Mouse (Mus musculus) midbrain, embryonic 11.5 days (tissue): ENCODE measurements around the gene Cox11. TPM values are rescaled to one million over a fixed set of nuclear protein-coding genes. Genes with fewer than 3 reads are reported as not detected.

Experiments
- ATAC-seq: fragments of 200-750 bp; cut with Nextera tagmentation; 2 replicates; pipeline ENCODE4 v1.8.0; 2017; ENCODE audit warnings: moderate TSS enrichment, moderate library complexity; ENCODE audit not compliant: low FRiP score
- DNase-seq: peaks from one replicate; pipeline ENCODE4 v3.0.0; 2015; ENCODE audit warnings: low spot score; ENCODE audit errors: missing footprints
- H3K27ac ChIP-seq: fragments of 300-500 bp; sonication (generic); 2 replicates; pipeline ENCODE4 v1.5.1; 2014; ENCODE audit warnings: low read depth, low read length
- H3K27me3 ChIP-seq: fragments of 300-500 bp; sonication (generic); 2 replicates; pipeline ENCODE4 v1.6.1; 2014; ENCODE audit warnings: mild to moderate bottlenecking, low read length, moderate library complexity, mixed read lengths; ENCODE audit not compliant: control insufficient read depth, insufficient read depth
- H3K36me3 ChIP-seq: fragments of 300-500 bp; sonication (generic); 2 replicates; pipeline ENCODE4 v1.6.1; 2014; ENCODE audit warnings: mild to moderate bottlenecking, low read length, moderate library complexity, mixed read lengths; ENCODE audit not compliant: control insufficient read depth, insufficient read depth
- H3K4me1 ChIP-seq: fragments of 300-500 bp; sonication (generic); 2 replicates; pipeline ENCODE4 v1.6.1; 2014; ENCODE audit warnings: low read length; ENCODE audit not compliant: control insufficient read depth, insufficient read depth
- H3K4me2 ChIP-seq: fragments of 300-500 bp; sonication (generic); 2 replicates; pipeline ENCODE4 v1.6.1; 2014; ENCODE audit warnings: mild to moderate bottlenecking, moderate library complexity
- H3K4me3 ChIP-seq: fragments of 300-500 bp; sonication (generic); 2 replicates; pipeline ENCODE4 v1.5.1; 2014; ENCODE audit warnings: low read depth, low read length
- H3K9ac ChIP-seq: fragments of 300-500 bp; sonication (generic); 2 replicates; pipeline ENCODE4 v1.6.1; 2014; ENCODE audit warnings: low read length
- H3K9me3 ChIP-seq: fragments of 300-500 bp; sonication (generic); 2 replicates; pipeline ENCODE4 v1.6.1; 2016; ENCODE audit warnings: low read length; ENCODE audit not compliant: control insufficient read depth
- WGBS: fragments of 180-500 bp; shearing (Covaris S2); extraction: QIAGEN DNeasy Blood & Tissue Kit; methylation state at CpG from one replicate; pipeline ENCODE4 v1.1.7; 2014; 5-methylcytosine and 5-hydroxymethylcytosine counted together
- polyA plus RNA-seq: library from polyadenylated mRNA; unstranded; fragments of >200 nt; fragmentation: Nextera tagmentation; extraction: Ambion mirVana; gene quantifications from 2 replicates; pipeline ENCODE4 v1.2.1, GENCODE M21; 2014

Cox11 gene
- polyA plus RNA-seq = 24.6 and 26.4 TPM in 2 replicates

DNA sequence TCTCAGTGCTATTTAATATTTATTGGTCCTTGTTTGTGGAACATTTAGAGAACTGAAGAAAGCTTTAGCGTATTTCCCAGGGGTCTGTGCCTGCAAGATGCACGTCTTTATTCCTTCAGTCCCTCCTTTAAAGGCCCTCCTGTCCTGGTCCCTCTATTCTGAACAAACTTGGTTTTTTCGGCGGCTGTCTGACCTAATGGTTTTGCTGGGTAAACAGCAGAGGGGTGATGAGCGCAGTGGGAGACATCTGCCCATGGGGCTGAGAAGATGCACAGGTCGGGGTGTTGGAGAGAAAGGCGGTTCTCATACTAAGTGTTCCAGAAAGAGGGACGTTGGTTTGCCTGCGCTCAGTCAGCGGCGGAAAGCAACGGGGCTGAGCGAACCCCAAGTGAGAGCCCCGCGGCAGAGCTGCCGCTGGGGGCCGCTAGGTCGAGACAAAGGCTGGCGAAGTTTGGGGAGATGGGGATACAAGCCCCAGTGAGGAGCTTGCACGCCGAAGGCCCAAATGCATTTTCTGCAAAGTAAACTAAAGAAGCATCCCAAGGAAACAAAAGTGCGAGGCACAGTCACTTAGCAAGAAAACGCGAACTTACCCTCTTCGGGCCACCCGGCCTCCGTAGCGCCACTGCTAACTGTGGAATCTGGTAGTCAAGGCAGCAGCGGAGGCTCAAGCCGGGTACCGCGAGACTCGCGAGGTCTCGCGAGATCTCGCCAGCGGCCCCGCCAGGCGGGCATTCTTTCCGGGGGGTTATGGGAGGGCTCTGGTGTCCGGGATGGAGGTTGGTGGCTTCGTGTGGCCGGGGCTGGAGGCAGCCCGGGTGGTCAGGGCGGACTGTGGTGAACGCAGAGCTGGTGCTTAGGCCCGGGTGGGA is at the start of gene Cox11, which contains the start of gene Stxbp4:
Cox11 (plus strand) TSS at position 734 of the 872 bp plus-strand sequence.
Stxbp4 (minus strand) TSS at position 645 of the 872 bp plus-strand sequence.
- Histone ChIP-seq H3K9me3 (no peaks in the 10 kb centered on the region), H3K27me3 (no peaks in the 10 kb centered on the region)
- DNase-seq = peak; percentile 99

DNA sequence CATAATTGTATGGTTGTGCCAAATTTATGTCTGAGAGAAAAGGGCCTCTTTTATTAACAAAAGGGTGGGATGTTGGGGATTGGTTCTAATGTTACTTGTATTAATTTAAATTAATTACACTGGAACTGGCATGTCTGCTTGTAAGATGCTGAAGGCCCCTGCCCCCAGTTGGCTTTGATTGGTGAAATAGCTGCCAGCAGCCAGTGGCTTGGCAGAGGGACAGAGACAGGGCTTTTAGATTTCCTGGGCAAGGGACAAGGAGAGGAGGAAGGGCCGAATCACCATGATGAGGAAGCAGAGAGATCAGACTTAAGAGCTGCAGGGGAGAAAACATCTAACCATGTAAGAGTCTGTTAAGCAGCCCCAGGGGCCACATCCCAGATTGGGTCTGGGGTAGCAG is 47.0 kb upstream of the Cox11 start:
- Histone ChIP-seq H3K36me3 (peaks cover 10% of the 10 kb centered on the region; the same call in 1 of the 2 replicates), H3K4me3 (no peak overlapping the region)
- WGBS = 81% methylated on average over 1 of the region's 1 CpGs

More for the DNA sequence above, at the start of gene Cox11, which contains the start of gene Stxbp4:
- peak; percentile 96 for ATAC-seq
- no peaks in the 10 kb centered on the region; the same call in 1 of the 2 replicates for H3K36me3 ChIP-seq
- H3K4me3 ChIP-seq = peak within 1 kb of the TSS; percentile 92
- H3K27ac ChIP-seq = peak within 1 kb of the TSS; percentile 89
- H3K9ac ChIP-seq = peak within 1 kb of the TSS; percentile 98
- peaks cover 8% of the 10 kb centered on the region for H3K4me1 ChIP-seq
- peak within 1 kb of the TSS; percentile 64 for H3K4me2 ChIP-seq
- WGBS = under 1% methylated on average over 48 of the region's 48 CpGs

DNA sequence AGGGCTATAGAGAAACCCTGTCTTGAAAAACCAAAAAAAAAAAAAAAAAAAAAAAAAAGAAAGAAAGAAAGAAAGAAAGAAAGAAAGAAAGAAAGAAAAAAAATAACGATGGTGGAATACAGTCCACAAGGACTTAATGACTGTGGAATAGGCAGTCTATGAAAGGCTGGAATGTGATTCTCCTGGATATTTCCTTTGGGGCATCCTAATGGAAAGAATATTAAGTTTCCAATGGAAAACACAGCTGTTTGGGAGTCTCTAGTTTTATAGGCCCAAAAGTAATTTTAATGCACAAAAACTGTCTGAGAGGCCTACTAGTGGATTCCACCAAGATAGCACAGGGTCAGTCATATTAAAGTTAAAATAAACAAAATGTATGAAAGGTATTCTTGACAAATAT is 42.1 kb upstream of the Cox11 start:
- WGBS = 97% methylated on average over 1 of the region's 1 CpGs
- H3K4me1 ChIP-seq = no peaks in the 10 kb centered on the region
- H3K9me3 ChIP-seq = no peaks in the 10 kb centered on the region
- no peak overlapping the region for H3K4me3 ChIP-seq
- no peak overlapping the region for H3K9ac ChIP-seq
- no peaks in the 10 kb centered on the region for H3K27me3 ChIP-seq
- no peak for ATAC-seq
- peaks cover 7% of the 10 kb centered on the region; the same call in 1 of the 2 replicates for H3K36me3 ChIP-seq
- H3K4me2 ChIP-seq = no peak overlapping the region
- H3K27ac ChIP-seq = no peak overlapping the region
- peak; percentile 53 for DNase-seq

More for the DNA sequence above, 47.0 kb upstream of the Cox11 start:
- DNase-seq (no peak), ATAC-seq (no peak)
- H3K4me2 ChIP-seq = no peak overlapping the region
- no peaks in the 10 kb centered on the region for H3K9me3 ChIP-seq
- no peak overlapping the region for H3K9ac ChIP-seq
- no peaks in the 10 kb centered on the region for H3K27me3 ChIP-seq
- H3K4me1 ChIP-seq = no peaks in the 10 kb centered on the region
- H3K27ac ChIP-seq = no peak overlapping the region

DNA sequence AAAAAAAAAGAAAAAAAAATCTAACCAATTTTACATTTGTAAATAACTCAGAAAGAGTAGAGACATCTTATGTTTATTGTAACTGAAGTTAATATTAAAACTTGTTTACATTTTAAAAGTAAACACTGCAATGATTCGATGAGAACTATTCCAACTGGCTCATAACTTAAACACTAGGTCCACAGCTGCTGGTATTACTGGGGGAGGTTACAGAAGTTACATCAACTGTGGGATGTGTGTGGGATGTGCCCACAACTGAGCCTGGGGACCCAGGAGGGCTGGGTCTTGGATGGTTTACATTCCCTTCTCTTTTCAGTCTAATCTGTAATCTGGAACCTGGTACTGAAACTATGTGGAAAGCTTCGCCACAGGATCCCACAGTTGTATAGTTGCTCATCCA is 34.9 kb upstream of the Cox11 start:
- H3K4me2 ChIP-seq = no peak overlapping the region
- H3K9me3 ChIP-seq = no peaks in the 10 kb centered on the region
- no peaks in the 10 kb centered on the region for H3K27me3 ChIP-seq
- no peak overlapping the region for H3K4me3 ChIP-seq
- DNase-seq (no peak), ATAC-seq (no peak)
- no peak overlapping the region for H3K27ac ChIP-seq
- H3K4me1 ChIP-seq = no peaks in the 10 kb centered on the region
- no peak overlapping the region for H3K9ac ChIP-seq
- 97% methylated on average over 2 of the region's 2 CpGs for WGBS
- H3K36me3 ChIP-seq = peaks cover 5% of the 10 kb centered on the region; the same call in 1 of the 2 replicates

DNA sequence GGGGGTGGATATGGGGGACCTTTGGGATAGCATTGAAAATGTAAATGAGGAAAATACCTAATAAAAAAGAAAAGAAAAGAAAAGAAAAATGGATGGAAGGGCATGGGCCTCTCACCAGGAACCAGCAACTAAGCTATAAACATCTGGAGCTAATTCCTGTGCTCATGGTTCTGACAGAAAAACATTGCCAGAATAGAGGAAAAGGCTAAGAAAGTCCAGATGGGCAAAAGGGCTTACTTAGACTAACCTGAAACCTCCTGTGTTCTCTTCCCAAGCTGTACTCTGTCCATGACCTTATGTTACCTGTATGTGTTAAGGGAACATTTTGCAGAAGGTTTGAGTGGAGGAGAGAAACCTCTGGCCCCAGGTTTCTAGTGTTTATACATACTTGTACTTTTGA is 25.9 kb upstream of the Cox11 start:
- no peak overlapping the region for H3K27ac ChIP-seq
- no peaks in the 10 kb centered on the region for H3K36me3 ChIP-seq
- H3K27me3 ChIP-seq = no peaks in the 10 kb centered on the region
- H3K9me3 ChIP-seq = no peaks in the 10 kb centered on the region
- no peak overlapping the region for H3K4me3 ChIP-seq
- H3K9ac ChIP-seq = no peak overlapping the region
- ATAC-seq (no peak), DNase-seq (peak; percentile 61)
- H3K4me2 ChIP-seq = no peak overlapping the region
- H3K4me1 ChIP-seq = no peaks in the 10 kb centered on the region

DNA sequence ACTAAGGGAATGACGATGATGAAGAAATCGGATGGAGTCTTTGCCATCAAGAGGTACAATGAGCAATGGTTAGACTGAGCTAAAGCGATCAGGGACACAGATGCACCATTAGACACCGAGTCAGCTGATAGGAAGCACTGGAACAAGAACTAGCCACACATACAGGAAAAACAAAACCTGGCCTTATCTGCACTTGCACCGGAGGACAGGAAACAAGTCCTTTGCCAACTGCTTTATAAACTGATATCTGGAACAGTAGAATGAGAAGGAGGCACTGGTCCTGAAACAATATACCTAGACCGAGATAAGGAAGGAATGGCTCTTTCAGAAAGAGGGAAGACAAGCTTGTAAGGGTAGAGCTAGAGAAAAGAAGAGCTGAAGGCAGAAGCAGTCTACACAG is 23.2 kb upstream of the Cox11 start:
- Histone ChIP-seq H3K4me2 (no peak overlapping the region), H3K9me3 (no peaks in the 10 kb centered on the region), H3K27me3 (no peaks in the 10 kb centered on the region), H3K4me1 (no peaks in the 10 kb centered on the region), H3K9ac (no peak overlapping the region), H3K27ac (no peak overlapping the region), H3K4me3 (no peak overlapping the region), H3K36me3 (no peaks in the 10 kb centered on the region)
- 94% methylated on average over 6 of the region's 6 CpGs for WGBS
- ATAC-seq (no peak), DNase-seq (peak; percentile 68)

DNA sequence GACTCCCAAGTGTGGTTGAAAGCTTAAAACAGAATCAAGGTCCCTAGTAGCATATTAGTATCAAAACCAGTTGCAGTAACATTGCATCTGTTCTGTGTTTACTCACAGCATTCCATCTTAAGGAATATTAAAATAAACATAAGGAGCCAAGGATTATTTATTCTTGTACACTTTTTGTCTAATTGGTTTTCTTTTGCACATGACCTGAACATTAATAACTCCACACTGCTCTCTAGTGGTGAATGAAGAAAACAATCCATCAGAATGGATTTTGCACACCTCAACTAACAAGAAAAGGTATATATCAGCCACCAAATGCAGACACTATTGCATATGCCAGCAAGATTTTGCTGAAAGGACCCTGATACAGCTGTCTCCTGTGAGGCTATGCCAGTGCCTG is 21.5 kb upstream of the Cox11 start:
- Histone ChIP-seq H3K36me3 (no peaks in the 10 kb centered on the region), H3K9ac (no peak overlapping the region)
- peak; percentile 84 for DNase-seq

DNA sequence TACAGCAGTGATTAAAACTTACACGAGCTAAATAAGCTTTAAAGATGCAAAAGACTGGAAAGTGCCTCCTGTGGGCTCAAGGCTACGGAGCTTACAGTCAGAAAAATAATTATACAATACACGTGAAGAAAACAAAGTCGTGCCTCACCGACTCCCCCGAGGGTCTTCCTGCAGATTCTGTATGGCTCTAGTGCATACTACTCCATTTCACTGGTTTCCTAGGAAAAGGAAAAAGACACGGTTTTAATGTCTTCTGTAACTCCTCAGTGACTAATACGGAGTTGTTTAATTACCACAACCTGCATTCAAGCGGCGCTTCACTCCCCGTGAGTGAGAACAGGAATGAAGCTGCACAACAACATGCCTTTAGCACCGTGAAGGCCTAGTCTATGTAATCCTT is 15.9 kb upstream of the Cox11 start:
- no peak overlapping the region for H3K4me3 ChIP-seq
- H3K4me1 ChIP-seq = no peaks in the 10 kb centered on the region
- 90% methylated on average over 12 of the region's 12 CpGs for WGBS
- no peaks in the 10 kb centered on the region for H3K36me3 ChIP-seq
- no peaks in the 10 kb centered on the region for H3K9me3 ChIP-seq
- DNase-seq (no peak), ATAC-seq (no peak)
- no peak overlapping the region for H3K9ac ChIP-seq
- no peak overlapping the region for H3K4me2 ChIP-seq
- H3K27me3 ChIP-seq = no peaks in the 10 kb centered on the region
- H3K27ac ChIP-seq = no peak overlapping the region

More for the DNA sequence above, 21.5 kb upstream of the Cox11 start:
- no peak overlapping the region for H3K4me2 ChIP-seq
- no peak overlapping the region for H3K27ac ChIP-seq
- H3K9me3 ChIP-seq = no peaks in the 10 kb centered on the region
- H3K4me1 ChIP-seq = no peaks in the 10 kb centered on the region
- no peak overlapping the region for H3K4me3 ChIP-seq
- no peak for ATAC-seq
- H3K27me3 ChIP-seq = no peaks in the 10 kb centered on the region

DNA sequence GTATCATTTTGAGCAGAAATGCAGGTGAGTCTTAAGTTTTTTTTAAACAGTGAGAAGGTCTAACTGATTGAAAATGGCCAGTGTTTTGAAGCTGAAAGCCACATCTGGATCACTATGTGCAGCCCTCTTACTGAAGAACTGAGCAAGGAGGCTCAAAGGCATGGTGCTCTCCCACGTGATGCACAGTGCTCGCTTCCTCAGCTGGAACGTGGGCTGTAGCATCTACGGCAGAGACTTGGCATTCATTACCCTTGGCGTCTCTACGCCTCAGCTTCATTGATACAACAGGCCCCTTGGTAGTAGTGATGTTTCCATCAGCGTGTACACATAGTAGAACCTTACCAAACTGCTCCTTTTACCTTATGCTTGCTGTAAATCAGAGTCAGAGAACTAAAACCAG is 15.5 kb upstream of the Cox11 start:
- Histone ChIP-seq H3K4me3 (no peak overlapping the region), H3K9me3 (no peaks in the 10 kb centered on the region), H3K4me2 (no peak overlapping the region), H3K9ac (no peak overlapping the region), H3K27me3 (no peaks in the 10 kb centered on the region), H3K36me3 (no peaks in the 10 kb centered on the region), H3K27ac (no peak overlapping the region), H3K4me1 (no peaks in the 10 kb centered on the region)
- WGBS = 90% methylated on average over 7 of the region's 7 CpGs
- ATAC-seq (no peak), DNase-seq (no peak)
